Mouse (Mus musculus) liver, postnatal 0 days (tissue): Measurements from ENCODE around the gene Gm21764. TPM values are rescaled to one million over a fixed set of nuclear protein-coding genes. Genes with fewer than 3 reads are reported as not detected.
"Not testable (repeated sequence)": the region's sequence is repeated elsewhere in the genome, so short reads cannot be mapped to it uniquely, and the experiment has no call there.

Experiments
- ATAC-seq: fragments of 200-750 bp; cut with Nextera tagmentation; 2 replicates; pipeline ENCODE4 v1.8.0; 2017; ENCODE audit warnings: mild to moderate bottlenecking, moderate library complexity
- DNase-seq: peaks from one replicate; pipeline ENCODE4 v3.0.0-alpha.2; 2016
- H3K27ac ChIP-seq: fragments of 300-500 bp; sonication (generic); 2 replicates; pipeline ENCODE4 v1.5.1; 2014; ENCODE audit warnings: antibody characterized with exemption, moderate library complexity, mild to moderate bottlenecking, low read depth
- H3K27me3 ChIP-seq: fragments of 300-500 bp; sonication (generic); 2 replicates; pipeline ENCODE4 v1.6.1; 2014; ENCODE audit warnings: low read length, control low read depth, mixed read lengths; ENCODE audit not compliant: insufficient read depth
- H3K36me3 ChIP-seq: fragments of 300-500 bp; sonication (generic); replicated peaks from 2 replicates; pipeline ENCODE4 v1.6.1; 2014; ENCODE audit warnings: mild to moderate bottlenecking, control low read depth, low read length, moderate library complexity, mixed read lengths; ENCODE audit not compliant: insufficient read depth
- H3K4me1 ChIP-seq: fragments of 300-500 bp; sonication (generic); 2 replicates; pipeline ENCODE4 v1.6.1; 2014; ENCODE audit warnings: antibody characterized with exemption, mild to moderate bottlenecking, control low read depth; ENCODE audit not compliant: insufficient read depth
- H3K4me2 ChIP-seq: fragments of 300-500 bp; sonication (generic); 2 replicates; pipeline ENCODE4 v1.6.1; 2014; ENCODE audit warnings: low read depth, mild to moderate bottlenecking, low read length, moderate library complexity, mixed read lengths
- H3K4me3 ChIP-seq: fragments of 300-500 bp; sonication (generic); 2 replicates; pipeline ENCODE4 v1.5.1; 2014; ENCODE audit warnings: low read depth, low read length
- H3K9ac ChIP-seq: fragments of 300-500 bp; sonication (generic); replicated peaks from 2 replicates; pipeline ENCODE4 v1.6.1; 2014; ENCODE audit warnings: mild to moderate bottlenecking, moderate library complexity
- H3K9me3 ChIP-seq: fragments of 300-500 bp; sonication (generic); 2 replicates; pipeline ENCODE4 v1.6.1; 2016; ENCODE audit warnings: mild to moderate bottlenecking, control low read depth, low read length, mixed read lengths
- whole genome bisulfite sequencing: fragments of 180-500 bp; shearing (Covaris S2); extraction: QIAGEN DNeasy Blood & Tissue Kit; methylation state at CpG from one replicate; pipeline ENCODE4 v1.1.7; 2014; ENCODE audit not compliant: insufficient replicate concordance; 5-methylcytosine and 5-hydroxymethylcytosine counted together
- polyA plus RNA-seq: library from polyadenylated mRNA; unstranded; fragments of >200 nt; fragmentation: Nextera tagmentation; extraction: Ambion mirVana; gene quantifications from 2 replicates; pipeline ENCODE4 v1.2.1, GENCODE M21; 2015

Gm21764 gene
- not detected in 2 replicates for polyA plus RNA-seq

GRCm38 (mm10) chrY:18061712-18062111 lies at the start of gene Gm21764:
Gm21764 (minus strand) TSS chrY:18061812.
- not testable (repeated sequence) for H3K9me3 ChIP-seq, H3K36me3 ChIP-seq, H3K27me3 ChIP-seq, DNase-seq, ATAC-seq, H3K9ac ChIP-seq, H3K4me3 ChIP-seq, H3K4me1 ChIP-seq, H3K4me2 ChIP-seq, H3K27ac ChIP-seq
- WGBS = no CpG with 5 or more reads among the region's 3 CpGs

GRCm38 (mm10) chrY:18088816-18089215 lies 27.2 kb upstream of the Gm21764 start, which contains the start of gene Ssty1:
Ssty1 (plus strand) TSS chrY:18089116.
- not testable (repeated sequence) for ATAC-seq, H3K36me3 ChIP-seq, H3K4me2 ChIP-seq, H3K9ac ChIP-seq, H3K27me3 ChIP-seq, DNase-seq, H3K27ac ChIP-seq, H3K4me3 ChIP-seq, H3K4me1 ChIP-seq, H3K9me3 ChIP-seq

Other genes with a start within 250 kb of the Gm21764 start
- not detected in 2 replicates for gene Gm21904, start 215.5 kb downstream of the Gm21764 start, polyA plus RNA-seq
- gene Gm20772, start 187.1 kb downstream of the Gm21764 start, polyA plus RNA-seq = not detected in 2 replicates
- not detected in 2 replicates for gene Gm20831, start 187.1 kb downstream of the Gm21764 start, polyA plus RNA-seq
- gene Srsy, start 124.5 kb downstream of the Gm21764 start, polyA plus RNA-seq = not detected in 2 replicates
- gene Ssty1, start 27.3 kb upstream of the Gm21764 start, polyA plus RNA-seq = not detected in 2 replicates